Mouse (Mus musculus) thymus, adult 2 months (tissue): ENCODE results near the gene Zfp786. TPM values are rescaled to one million over a fixed set of nuclear protein-coding genes. Genes with fewer than 3 reads are reported as not detected.

Experiments used
- DNase-seq: peaks from one replicate; pipeline ENCODE4 v3.0.0; 2021
- H3K27ac ChIP-seq: fragments of 200-500 bp; 2 replicates; pipeline ENCODE4 v1.5.1; 2012; ENCODE audit warnings: low read length, control low read depth; ENCODE audit not compliant: control insufficient read depth, insufficient read depth
- H3K27me3 ChIP-seq: fragments of 200-500 bp; 2 replicates; pipeline ENCODE4 v1.6.1; 2012; ENCODE audit warnings: mild to moderate bottlenecking, low read length, moderate library complexity, mixed read lengths; ENCODE audit not compliant: control insufficient read depth, insufficient read depth
- H3K36me3 ChIP-seq: fragments of 200-500 bp; 2 replicates; pipeline ENCODE4 v1.6.1; 2012; ENCODE audit warnings: mild to moderate bottlenecking, low read length, moderate library complexity; ENCODE audit not compliant: control insufficient read depth, insufficient read depth
- H3K4me1 ChIP-seq: fragments of 200-500 bp; replicated peaks from 2 replicates; pipeline ENCODE4 v1.6.1; 2012; ENCODE audit warnings: low read length; ENCODE audit not compliant: control insufficient read depth, insufficient read depth
- H3K4me3 ChIP-seq: fragments of 200-500 bp; 2 replicates; pipeline ENCODE4 v1.5.1; 2012; ENCODE audit warnings: mild to moderate bottlenecking, low read length, control low read depth, moderate library complexity; ENCODE audit not compliant: control insufficient read depth, insufficient read depth
- CTCF ChIP-seq: fragments of 200-500 bp; IDR thresholded peaks from 2 replicates; pipeline ENCODE4 v1.5.1; 2012; ENCODE audit warnings: mild to moderate bottlenecking, control low read depth, low read length, moderate library complexity, borderline replicate concordance; ENCODE audit not compliant: control insufficient read depth, poor library complexity, insufficient read depth; ENCODE audit errors: extremely low read depth
- POLR2A ChIP-seq: fragments of 200-500 bp; IDR thresholded peaks from 2 replicates; pipeline ENCODE4 v1.6.1; 2012; ENCODE audit warnings: mild to moderate bottlenecking, low read length, control low read depth, moderate library complexity; ENCODE audit not compliant: control insufficient read depth, poor library complexity, insufficient read depth; ENCODE audit errors: extremely low read depth
- WGBS: fragments of 180-500 bp; shearing (Covaris S2); methylation state at CpG from one replicate; pipeline ENCODE4 v1.1.7; 2018; 5-methylcytosine and 5-hydroxymethylcytosine counted together
- polyA plus RNA-seq: library from polyadenylated mRNA; depleted of rRNA; stranded (reverse); fragments of >200 nt; gene quantifications from 2 replicates; pipeline ENCODE4 v1.2.3, GENCODE M21; 2012

The Zfp786 gene
- polyA plus RNA-seq, 1 experiment, result 0.24 TPM

DNA sequence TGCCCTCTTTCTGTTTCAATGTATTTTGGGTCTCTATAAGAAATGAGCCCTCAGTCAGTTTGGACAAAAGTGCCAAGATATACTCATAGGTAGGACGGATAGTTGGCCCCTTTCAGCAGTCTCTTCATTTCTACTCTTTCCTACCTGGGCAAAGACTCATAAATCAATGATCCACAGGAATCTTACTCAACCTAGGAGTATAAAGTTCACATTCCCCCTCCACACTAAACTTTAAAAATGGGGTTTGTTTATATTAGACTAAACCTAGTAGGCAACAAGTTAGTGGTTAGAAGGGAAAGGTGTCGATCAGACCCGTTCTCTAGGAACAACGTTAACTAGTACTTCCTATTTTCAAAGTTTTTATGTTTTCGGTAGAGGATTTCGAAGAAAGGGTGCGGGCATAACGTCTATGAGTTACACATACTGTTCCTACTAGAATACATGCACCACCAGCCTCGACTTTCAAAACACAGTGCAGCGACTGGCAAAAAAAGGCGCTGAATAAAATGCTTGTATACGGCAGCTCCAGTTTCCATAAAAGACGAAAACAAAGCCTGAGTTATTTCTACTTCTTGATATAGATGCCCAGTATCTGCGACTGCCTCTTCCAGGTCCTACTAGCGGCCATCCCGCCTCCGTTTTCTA, 18.3 kb downstream of the Zfp786 start:
- no peak for TF ChIP-seq POLR2A
- peaks cover 4% of the 10 kb centered on the region for H3K4me1 ChIP-seq
- no peak for DNase-seq
- peak overlapping the region; percentile 80 for H3K4me3 ChIP-seq
- no peaks in the 10 kb centered on the region for H3K27me3 ChIP-seq
- H3K27ac ChIP-seq, result peak overlapping the region; percentile 86
- H3K36me3 ChIP-seq, result 0 out of 2 replicates have a peak, but pooled peaks cover 3% of the 10 kb centered on the region
- WGBS, result 2% methylated on average over 17 of the region's 17 CpGs

DNA sequence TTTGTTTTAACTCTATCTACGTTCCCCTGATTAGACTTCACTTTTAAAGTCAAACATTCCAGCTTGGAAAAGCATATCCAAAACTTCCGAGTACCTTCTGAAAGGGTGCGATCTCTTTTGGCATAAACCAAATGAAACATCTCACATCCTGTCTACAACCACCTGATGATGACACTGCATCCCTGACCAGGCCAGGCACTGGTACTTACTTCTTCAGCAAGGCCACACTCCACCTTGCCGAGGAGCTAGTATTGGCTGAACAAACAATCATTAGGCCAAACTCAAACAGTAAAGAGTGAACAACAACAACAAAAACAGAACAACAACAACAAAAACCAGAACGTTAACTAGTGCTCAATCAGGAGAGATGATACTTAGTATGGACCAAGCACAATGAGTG, 19.3 kb downstream of the Zfp786 start:
- Histone ChIP-seq H3K4me1 (peaks cover 4% of the 10 kb centered on the region), H3K27me3 (no peaks in the 10 kb centered on the region), H3K4me3 (no peak overlapping the region), H3K36me3 (peaks cover 10% of the 10 kb centered on the region), H3K27ac (no peak overlapping the region)
- no peak for TF ChIP-seq POLR2A
- TF ChIP-seq CTCF, result no peak
- DNase-seq, result no peak
- WGBS, result 79% methylated on average over 5 of the region's 5 CpGs

DNA sequence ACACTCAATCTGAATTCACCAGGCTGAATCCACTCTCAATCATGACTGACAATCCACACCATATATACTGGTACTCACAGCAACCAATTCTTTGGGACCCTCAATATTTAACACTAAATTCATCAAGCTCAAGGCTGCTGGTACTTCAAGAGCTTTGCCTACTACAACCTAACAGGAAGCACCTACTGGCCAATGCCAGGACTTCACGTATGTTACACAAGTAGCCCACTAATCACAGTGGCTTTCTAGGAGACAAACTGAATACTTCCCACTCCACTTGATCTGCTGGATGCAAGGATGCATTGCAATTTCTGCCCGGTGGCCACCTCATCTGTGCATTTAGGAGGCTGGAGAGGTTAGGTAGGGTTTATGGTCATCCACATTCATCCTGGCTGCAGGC, 20.5 kb downstream of the Zfp786 start:
- 86% methylated on average over 2 of the region's 2 CpGs for WGBS
- Histone ChIP-seq H3K4me3 (no peak overlapping the region), H3K36me3 (peaks cover 21% of the 10 kb centered on the region), H3K27ac (no peak overlapping the region), H3K4me1 (peaks cover 4% of the 10 kb centered on the region), H3K27me3 (no peaks in the 10 kb centered on the region)
- TF ChIP-seq CTCF (no peak), POLR2A (no peak)
- DNase-seq, result no peak

DNA sequence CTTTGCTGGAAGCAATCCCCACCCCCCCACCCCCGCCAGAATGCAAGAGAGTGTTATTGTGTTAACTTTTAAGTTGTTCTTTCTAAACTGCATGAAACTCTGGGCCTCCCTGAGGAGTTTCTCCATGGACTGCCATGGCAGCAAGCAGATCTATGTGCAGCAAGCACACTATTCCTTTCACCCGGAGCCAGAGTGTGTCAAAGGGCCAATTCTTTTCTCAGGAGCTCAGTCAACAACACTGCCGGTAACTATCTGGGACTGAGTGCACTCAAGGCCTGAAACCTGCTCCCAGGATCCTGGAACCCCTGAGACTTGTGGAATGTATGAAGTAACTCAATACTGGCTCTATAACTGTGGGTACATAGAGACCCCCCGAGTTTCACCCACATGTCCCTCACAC, 21.6 kb downstream of the Zfp786 start:
- WGBS, result 91% methylated on average over 4 of the region's 4 CpGs
- H3K36me3 ChIP-seq, result peaks cover 22% of the 10 kb centered on the region
- H3K4me3 ChIP-seq, result no peak overlapping the region
- H3K27me3 ChIP-seq, result no peaks in the 10 kb centered on the region
- no peak for DNase-seq
- TF ChIP-seq CTCF (no peak), POLR2A (no peak)
- H3K27ac ChIP-seq, result no peak overlapping the region
- H3K4me1 ChIP-seq, result peaks cover 4% of the 10 kb centered on the region

DNA sequence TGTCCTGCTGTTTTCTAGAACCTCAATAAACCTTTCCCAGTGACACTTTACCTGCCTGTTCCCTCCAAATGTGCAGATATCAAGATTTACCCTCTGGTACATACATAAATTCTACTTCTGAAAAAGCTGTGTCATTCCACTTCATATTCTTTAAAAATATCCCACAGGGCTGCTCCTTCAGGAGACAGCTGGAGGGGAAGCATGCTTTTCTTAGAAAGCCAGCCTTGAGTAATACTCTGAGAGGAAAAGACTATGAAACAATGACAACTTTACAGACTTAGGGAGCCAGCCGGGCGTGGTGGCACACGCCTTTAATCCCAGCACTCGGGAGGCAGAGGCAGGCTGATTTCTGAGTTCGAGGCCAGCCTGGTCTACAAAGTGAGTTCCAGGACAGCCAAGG, 22.1 kb downstream of the Zfp786 start:
- H3K4me3 ChIP-seq, result no peak overlapping the region
- H3K27me3 ChIP-seq, result no peaks in the 10 kb centered on the region
- peaks cover 27% of the 10 kb centered on the region for H3K36me3 ChIP-seq
- H3K27ac ChIP-seq, result no peak overlapping the region
- H3K4me1 ChIP-seq, result peaks cover 4% of the 10 kb centered on the region
- no peak for DNase-seq
- 91% methylated on average over 5 of the region's 5 CpGs for WGBS
- TF ChIP-seq CTCF (no peak), POLR2A (no peak)

DNA sequence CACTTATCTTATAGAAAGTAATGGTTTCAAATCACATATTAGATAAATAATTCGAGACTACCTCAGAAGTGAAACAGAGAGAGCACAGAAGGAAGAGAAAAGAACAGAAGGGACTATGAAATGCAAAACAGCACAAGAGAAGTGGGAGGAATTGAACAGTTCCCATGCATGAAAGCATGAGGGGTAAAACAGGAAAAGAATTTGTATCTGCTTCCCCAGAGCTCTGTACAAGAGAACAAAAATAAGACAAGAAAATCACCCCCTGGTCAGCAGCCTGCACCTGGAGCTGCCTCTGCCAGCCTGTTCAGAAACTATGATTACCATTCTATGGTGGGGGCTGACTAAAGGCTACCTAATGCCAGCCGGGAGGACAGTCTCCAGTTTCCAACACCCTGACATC, 23.2 kb downstream of the Zfp786 start:
- peaks cover 38% of the 10 kb centered on the region for H3K36me3 ChIP-seq
- no peak overlapping the region for H3K27ac ChIP-seq
- no peak for DNase-seq
- no peaks in the 10 kb centered on the region for H3K27me3 ChIP-seq
- peaks cover 4% of the 10 kb centered on the region for H3K4me1 ChIP-seq
- H3K4me3 ChIP-seq, result no peak overlapping the region
- WGBS, result 87% methylated on average over 2 of the region's 2 CpGs
- no peak for TF ChIP-seq POLR2A
- no peak for TF ChIP-seq CTCF

DNA sequence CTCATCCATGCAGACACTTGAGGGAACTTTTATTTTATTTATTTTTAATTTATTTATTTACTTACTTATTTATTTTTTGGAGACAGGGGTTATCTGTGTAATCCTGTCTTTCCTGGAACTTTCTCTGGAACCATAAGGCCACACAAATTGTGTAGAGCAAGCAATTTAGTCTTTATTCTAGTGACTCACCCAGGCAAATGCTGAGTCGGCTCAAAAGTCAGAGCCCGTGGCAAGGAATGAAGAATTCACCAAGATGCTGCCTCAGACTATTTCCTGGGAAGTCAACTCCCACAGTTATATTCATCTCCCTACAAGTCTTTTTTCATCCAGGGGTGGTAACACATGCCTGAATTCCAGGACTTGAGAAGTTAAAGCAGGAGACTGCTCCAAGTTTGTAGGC, 25.1 kb downstream of the Zfp786 start:
- Histone ChIP-seq H3K27ac (no peak overlapping the region), H3K36me3 (peaks cover 42% of the 10 kb centered on the region), H3K4me3 (no peak overlapping the region), H3K27me3 (no peaks in the 10 kb centered on the region), H3K4me1 (no peaks in the 10 kb centered on the region)
- no peak for DNase-seq
- TF ChIP-seq CTCF (no peak), POLR2A (no peak)
- WGBS, result 93% methylated on average over 2 of the region's 2 CpGs
